Mouse (Mus musculus): ENCODE results near the gene Tbc1d8b. TPM values are rescaled to one million over a fixed set of nuclear protein-coding genes. Genes with fewer than 3 reads are reported as not detected.

Tbc1d8b gene
- polyA plus RNA-seq, 1 experiment from 2014 or later = 1.7 TPM

DNA sequence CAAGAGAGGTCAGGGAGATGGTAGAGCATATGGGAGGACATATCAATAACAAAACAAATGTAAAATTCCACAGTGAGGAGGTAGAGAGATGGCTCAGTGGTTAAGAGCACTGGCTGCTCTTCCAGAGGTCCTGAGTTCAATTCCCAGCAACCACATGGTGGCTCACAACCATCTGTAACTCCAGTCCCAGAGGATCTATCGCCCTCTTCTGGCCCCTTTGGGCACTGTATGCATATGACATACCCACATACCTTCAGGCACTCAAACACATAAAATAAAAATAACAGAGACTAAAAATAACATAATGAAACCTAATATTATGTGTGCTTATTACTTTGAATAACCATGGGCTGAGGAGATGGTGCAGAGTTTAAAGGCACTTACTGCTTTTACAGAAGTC, 22.7 kb upstream of the Tbc1d8b start:
- 38% methylated on average over 1 of the region's 1 CpGs for WGBS
- Histone ChIP-seq H3K36me3 (ENCODE audit: insufficient read depth, low read length) (no peaks in the 10 kb centered on the region), H3K4me2 (ENCODE audit: low read length) (no peak overlapping the region), H3K9me3 (replicated peaks; ENCODE audit: low read length) (no peaks in the 10 kb centered on the region), H3K9ac (ENCODE audit: low read depth, low read length) (no peak overlapping the region), H3K27me3 (ENCODE audit: insufficient read depth, low read length) (no peaks in the 10 kb centered on the region), H3K4me3 (replicated peaks; ENCODE audit: low read depth, low read length) (no peak overlapping the region), H3K27ac (no peak overlapping the region), H3K4me1 (replicated peaks; ENCODE audit: insufficient read depth, low read length) (no peaks in the 10 kb centered on the region)
- no peak for DNase-seq (ENCODE audit: low spot score)
- TF ChIP-seq CTCF (IDR thresholded peaks at IDR 0.05; ENCODE audit: low read depth) = peak; percentile 23; the same call in 1 of the 2 replicates
- ATAC-seq (replicated peaks; ENCODE audit: low FRiP score, low read depth) = no peak

- H3K27me3 ChIP-seq (ENCODE audit: insufficient read depth, low read length) = no peaks in the 10 kb centered on the region
- peak; percentile 66 for TF ChIP-seq CTCF (IDR thresholded peaks at IDR 0.05; ENCODE audit: low read depth)
- H3K4me2 ChIP-seq (ENCODE audit: low read length) = no peak overlapping the region
- H3K9me3 ChIP-seq (replicated peaks; ENCODE audit: low read length) = no peaks in the 10 kb centered on the region
- no peaks in the 10 kb centered on the region for H3K36me3 ChIP-seq (ENCODE audit: insufficient read depth, low read length)
- ATAC-seq (replicated peaks; ENCODE audit: low FRiP score, low read depth) = no peak
- H3K4me1 ChIP-seq (replicated peaks; ENCODE audit: insufficient read depth, low read length) = no peaks in the 10 kb centered on the region
- 78% methylated on average over 2 of the region's 2 CpGs for WGBS
- H3K4me3 ChIP-seq (replicated peaks; ENCODE audit: low read depth, low read length) = no peak overlapping the region
- peak; percentile 32 for DNase-seq (ENCODE audit: low spot score)
- no peak overlapping the region for H3K27ac ChIP-seq
- no peak overlapping the region for H3K9ac ChIP-seq (ENCODE audit: low read depth, low read length)
Observed at GRCm38 (mm10) chrX:139665829-139666228, 19.0 kb upstream of the Tbc1d8b start.

DNA sequence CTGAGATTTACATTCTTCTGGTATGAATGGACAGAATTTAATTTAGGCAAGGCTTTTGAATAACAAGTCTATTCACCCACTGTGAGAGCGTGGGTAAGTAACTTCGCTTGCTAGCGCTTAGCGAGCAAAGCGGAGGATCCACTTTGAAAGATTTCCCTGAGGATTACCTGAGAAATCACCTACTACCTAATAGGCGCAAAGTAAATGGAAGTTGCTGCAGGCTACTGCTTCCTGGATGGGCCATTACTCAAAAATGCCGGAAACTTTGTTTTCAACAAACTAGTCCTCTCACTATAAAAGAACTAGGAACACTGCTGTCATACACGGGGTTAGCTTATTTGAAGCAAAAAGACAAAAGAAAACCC, 404 bp upstream of the Tbc1d8b start:
- DNase-seq (ENCODE audit: low spot score) = no peak

GRCm38 (mm10) chrX:139714381-139714780, 29.6 kb downstream of the Tbc1d8b start, which contains the start of gene Gm15013:
TSS of gene Gm15013 (minus strand) at chrX:139714481.
- H3K4me2 ChIP-seq (ENCODE audit: low read length) = no peak within 1 kb of the TSS
- H3K9me3 ChIP-seq (replicated peaks; ENCODE audit: low read length) = no peaks in the 10 kb centered on the region
- H3K9ac ChIP-seq (ENCODE audit: low read depth, low read length) = no peak within 1 kb of the TSS
- H3K27ac ChIP-seq = no peak within 1 kb of the TSS
- DNase-seq (ENCODE audit: low spot score) = no peak
- TF ChIP-seq CTCF (IDR thresholded peaks at IDR 0.05; ENCODE audit: low read depth) = no peak
- ATAC-seq (replicated peaks; ENCODE audit: low FRiP score, low read depth) = no peak
- no peaks in the 10 kb centered on the region for H3K4me1 ChIP-seq (replicated peaks; ENCODE audit: insufficient read depth, low read length)
- no peak within 1 kb of the TSS for H3K4me3 ChIP-seq (replicated peaks; ENCODE audit: low read depth, low read length)
- no peaks in the 10 kb centered on the region for H3K27me3 ChIP-seq (ENCODE audit: insufficient read depth, low read length)
- 94% methylated on average over 8 of the region's 8 CpGs for WGBS
- no peaks in the 10 kb centered on the region for H3K36me3 ChIP-seq (ENCODE audit: insufficient read depth, low read length)

More for the DNA sequence above, 404 bp upstream of the Tbc1d8b start:
- Histone ChIP-seq H3K27ac (no peak overlapping the region), H3K9me3 (replicated peaks; ENCODE audit: low read length) (no peaks in the 10 kb centered on the region), H3K4me1 (replicated peaks; ENCODE audit: insufficient read depth, low read length) (no peaks in the 10 kb centered on the region), H3K4me3 (replicated peaks; ENCODE audit: low read depth, low read length) (peak overlapping the region; percentile 50), H3K36me3 (ENCODE audit: insufficient read depth, low read length) (no peaks in the 10 kb centered on the region), H3K9ac (ENCODE audit: low read depth, low read length) (peak overlapping the region; percentile 40; the same call in 1 of the 2 replicates), H3K4me2 (ENCODE audit: low read length) (peak overlapping the region; percentile 59), H3K27me3 (ENCODE audit: insufficient read depth, low read length) (no peaks in the 10 kb centered on the region)
- 30% methylated on average over 8 of the region's 8 CpGs for WGBS
- ATAC-seq (replicated peaks; ENCODE audit: low FRiP score, low read depth) = no peak; the same call in 1 of the 2 replicates
- no peak for TF ChIP-seq CTCF (IDR thresholded peaks at IDR 0.05; ENCODE audit: low read depth)

- H3K36me3 ChIP-seq (ENCODE audit: insufficient read depth, low read length) = no peaks in the 10 kb centered on the region
- H3K9ac ChIP-seq (ENCODE audit: low read depth, low read length) = no peak overlapping the region
- ATAC-seq (replicated peaks; ENCODE audit: low FRiP score, low read depth) = no peak
- H3K27me3 ChIP-seq (ENCODE audit: insufficient read depth, low read length) = no peaks in the 10 kb centered on the region
- H3K4me2 ChIP-seq (ENCODE audit: low read length) = no peak overlapping the region
- H3K9me3 ChIP-seq (replicated peaks; ENCODE audit: low read length) = no peaks in the 10 kb centered on the region
- WGBS = 97% methylated on average over 2 of the region's 2 CpGs
- H3K27ac ChIP-seq = no peak overlapping the region
- no peak for TF ChIP-seq CTCF (IDR thresholded peaks at IDR 0.05; ENCODE audit: low read depth)
- no peak for DNase-seq (ENCODE audit: low spot score)
- H3K4me1 ChIP-seq (replicated peaks; ENCODE audit: insufficient read depth, low read length) = no peaks in the 10 kb centered on the region
- H3K4me3 ChIP-seq (replicated peaks; ENCODE audit: low read depth, low read length) = no peak overlapping the region
Observed at GRCm38 (mm10) chrX:139722350-139722749, 37.6 kb downstream of the Tbc1d8b start.

DNA sequence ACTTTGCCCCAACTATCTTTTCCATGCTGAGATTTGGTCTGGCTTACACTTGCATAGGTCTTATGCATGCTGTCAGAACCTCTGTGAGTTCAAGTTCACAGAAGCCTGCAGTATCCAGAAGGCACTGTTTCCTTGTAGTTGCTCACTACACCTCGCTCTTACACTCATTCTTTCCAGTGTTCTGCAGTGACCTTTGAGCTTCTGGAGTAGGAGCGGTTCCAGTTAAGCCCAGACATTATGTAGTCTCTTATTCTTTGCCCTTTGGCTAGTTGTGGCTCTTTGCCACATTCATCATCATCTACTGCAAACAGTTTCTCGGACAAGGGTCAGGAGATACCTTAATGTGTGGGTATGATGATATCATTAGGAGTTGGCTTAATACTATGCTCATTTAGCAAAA, 45.7 kb downstream of the Tbc1d8b start:
- no peak overlapping the region for H3K4me3 ChIP-seq (replicated peaks; ENCODE audit: low read depth, low read length)
- H3K9ac ChIP-seq (ENCODE audit: low read depth, low read length) = no peak overlapping the region
- ATAC-seq (replicated peaks; ENCODE audit: low FRiP score, low read depth) = no peak
- no peaks in the 10 kb centered on the region for H3K36me3 ChIP-seq (ENCODE audit: insufficient read depth, low read length)
- H3K4me1 ChIP-seq (replicated peaks; ENCODE audit: insufficient read depth, low read length) = no peaks in the 10 kb centered on the region
- DNase-seq (ENCODE audit: low spot score) = no peak
- no peak overlapping the region for H3K4me2 ChIP-seq (ENCODE audit: low read length)
- 81% methylated on average over 3 of the region's 3 CpGs for WGBS
- H3K27ac ChIP-seq = no peak overlapping the region
- no peaks in the 10 kb centered on the region for H3K27me3 ChIP-seq (ENCODE audit: insufficient read depth, low read length)
- no peaks in the 10 kb centered on the region for H3K9me3 ChIP-seq (replicated peaks; ENCODE audit: low read length)
- TF ChIP-seq CTCF (IDR thresholded peaks at IDR 0.05; ENCODE audit: low read depth) = no peak

DNA sequence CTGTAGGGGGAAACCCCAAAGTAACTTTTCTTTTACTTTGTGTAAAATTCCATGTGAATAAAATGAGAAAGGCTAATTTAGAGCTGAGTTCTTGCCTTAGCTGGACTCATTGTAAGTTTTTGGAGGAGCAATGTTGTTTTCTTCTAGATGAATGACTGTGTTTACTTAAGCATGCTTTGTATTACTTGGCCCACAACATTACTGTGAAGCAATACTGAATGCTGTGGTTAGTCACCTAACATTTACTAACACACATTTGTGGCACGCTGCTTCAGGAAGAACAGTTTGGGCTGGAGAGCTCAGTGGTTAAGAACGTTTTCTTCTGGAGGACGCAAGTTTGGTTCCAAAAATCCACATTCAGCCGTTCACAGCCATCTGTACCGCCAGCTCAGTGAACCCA, 52.3 kb downstream of the Tbc1d8b start:
- TF ChIP-seq CTCF (IDR thresholded peaks at IDR 0.05; ENCODE audit: low read depth) = no peak

More for the DNA sequence above, 52.3 kb downstream of the Tbc1d8b start:
- no peak for ATAC-seq (replicated peaks; ENCODE audit: low FRiP score, low read depth)
- no peak overlapping the region for H3K27ac ChIP-seq
- H3K4me3 ChIP-seq (replicated peaks; ENCODE audit: low read depth, low read length) = no peak overlapping the region
- 80% methylated on average over 5 of the region's 5 CpGs for WGBS
- H3K4me2 ChIP-seq (ENCODE audit: low read length) = no peak overlapping the region
- no peaks in the 10 kb centered on the region for H3K4me1 ChIP-seq (replicated peaks; ENCODE audit: insufficient read depth, low read length)
- H3K27me3 ChIP-seq (ENCODE audit: insufficient read depth, low read length) = no peaks in the 10 kb centered on the region
- no peaks in the 10 kb centered on the region for H3K36me3 ChIP-seq (ENCODE audit: insufficient read depth, low read length)
- no peaks in the 10 kb centered on the region for H3K9me3 ChIP-seq (replicated peaks; ENCODE audit: low read length)
- H3K9ac ChIP-seq (ENCODE audit: low read depth, low read length) = no peak overlapping the region
- DNase-seq (ENCODE audit: low spot score) = no peak

All from kidney, postnatal 0 days (tissue).